Mouse (Mus musculus): ENCODE measurements around the gene Plekha1.

The Plekha1 gene

DNA sequence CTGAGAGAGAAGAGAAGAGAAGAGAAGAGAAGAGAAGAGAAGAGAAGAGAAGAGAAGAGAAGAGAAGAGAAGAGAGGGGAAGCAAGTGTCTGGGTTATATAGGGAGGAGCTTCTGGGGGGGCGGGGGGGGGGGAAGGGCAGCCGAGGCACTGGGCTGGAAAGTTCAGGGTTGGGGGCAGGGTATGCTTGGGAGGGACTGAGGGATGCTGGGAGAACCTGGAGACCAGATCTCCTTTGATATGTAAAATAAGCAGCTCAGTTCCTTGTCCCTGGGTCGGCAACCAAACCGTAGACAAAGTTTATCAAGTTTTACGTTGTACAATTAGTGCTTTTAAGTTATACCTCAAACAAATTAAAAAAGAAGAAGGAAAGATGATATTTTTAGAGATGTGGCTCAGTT is 5.6 kb upstream of the Plekha1 start:
- DNase-seq (ENCODE audit: low read depth, low spot score) = no peak

DNA sequence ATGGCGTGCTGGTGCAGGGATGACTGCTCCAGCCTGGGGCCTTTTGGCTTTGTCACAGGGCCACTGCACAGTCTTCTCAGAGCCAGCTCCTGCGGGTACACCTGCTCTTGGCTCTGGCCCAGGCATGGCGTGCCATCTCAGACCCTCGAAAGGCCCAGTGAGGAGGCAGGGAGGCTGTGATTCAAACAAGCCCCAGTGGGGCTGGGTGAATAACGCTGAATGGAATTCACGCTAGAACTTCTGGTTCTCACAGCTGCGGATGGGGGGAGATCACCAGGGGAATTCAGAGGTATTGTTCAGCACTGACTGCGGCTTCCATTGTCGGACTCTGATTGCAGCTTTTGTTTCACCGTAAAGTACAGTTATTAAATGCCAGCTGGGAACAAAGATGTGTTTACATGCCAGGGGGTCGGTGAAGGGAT is 4.8 kb upstream of the Plekha1 start:
- peak; percentile 65 for DNase-seq (ENCODE audit: low read depth, low spot score)

DNA sequence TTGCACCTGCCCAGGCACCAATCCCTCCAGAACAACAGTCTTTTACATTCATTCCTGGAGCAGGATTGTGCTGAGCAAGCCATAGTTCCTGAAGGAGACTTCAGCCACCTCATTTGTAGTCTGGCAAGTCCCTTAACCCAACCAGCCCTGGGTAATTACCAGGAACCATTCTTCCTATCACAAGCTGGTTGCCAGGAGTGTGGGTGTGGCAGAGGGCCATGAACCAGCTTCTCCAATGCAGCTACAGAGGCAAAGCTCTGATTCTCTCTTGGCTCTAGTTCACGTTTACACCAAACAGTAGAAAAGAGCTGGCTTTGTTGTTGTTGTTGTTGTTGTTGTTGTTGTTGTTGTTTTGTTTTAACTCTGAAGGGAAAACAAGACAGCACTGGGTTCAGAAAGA is 3.1 kb upstream of the Plekha1 start:
- DNase-seq (ENCODE audit: low read depth, low spot score) = no peak

DNA sequence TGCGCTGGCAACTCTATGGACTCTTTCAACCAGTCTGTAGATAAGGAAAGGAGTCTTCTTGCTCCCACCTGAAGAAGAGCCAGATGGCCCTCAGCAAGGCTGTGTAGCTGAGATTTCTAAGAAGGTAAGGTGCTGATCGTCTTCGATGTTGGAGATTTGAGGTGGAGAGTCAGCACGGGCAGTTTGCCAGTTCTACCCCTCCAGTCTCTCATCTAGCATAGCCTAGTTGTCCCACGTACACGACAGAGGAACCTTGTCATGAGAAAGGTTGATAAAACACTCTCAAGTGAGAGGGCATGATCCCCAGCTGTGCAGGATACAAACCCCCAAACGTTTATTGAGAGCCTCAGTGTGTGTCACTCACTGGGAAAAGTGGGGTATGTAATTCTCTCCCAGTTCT is 845 bp upstream of the Plekha1 start:
- DNase-seq (ENCODE audit: low read depth, low spot score) = no peak

DNA sequence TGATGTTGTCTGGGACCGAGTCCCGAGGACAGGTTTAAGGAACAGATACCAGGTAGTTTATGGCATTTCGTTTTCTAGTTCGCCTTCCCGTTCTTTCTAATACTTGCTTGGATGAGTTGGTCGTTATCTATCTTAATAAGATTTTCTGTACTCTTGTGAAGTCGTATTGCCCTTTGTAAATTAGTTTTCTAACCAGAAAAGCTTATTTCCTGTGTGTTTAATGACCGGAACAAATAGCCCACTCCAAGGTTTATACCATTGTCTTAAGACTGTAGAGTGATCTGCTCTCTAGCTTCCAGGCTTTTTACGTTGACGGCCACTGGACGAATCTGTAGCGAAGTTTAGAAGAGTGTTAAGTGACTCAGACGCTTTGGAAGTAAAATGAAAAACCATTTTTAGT is 1.1 kb downstream of the Plekha1 start:
- DNase-seq (ENCODE audit: low read depth, low spot score) = no peak

DNA sequence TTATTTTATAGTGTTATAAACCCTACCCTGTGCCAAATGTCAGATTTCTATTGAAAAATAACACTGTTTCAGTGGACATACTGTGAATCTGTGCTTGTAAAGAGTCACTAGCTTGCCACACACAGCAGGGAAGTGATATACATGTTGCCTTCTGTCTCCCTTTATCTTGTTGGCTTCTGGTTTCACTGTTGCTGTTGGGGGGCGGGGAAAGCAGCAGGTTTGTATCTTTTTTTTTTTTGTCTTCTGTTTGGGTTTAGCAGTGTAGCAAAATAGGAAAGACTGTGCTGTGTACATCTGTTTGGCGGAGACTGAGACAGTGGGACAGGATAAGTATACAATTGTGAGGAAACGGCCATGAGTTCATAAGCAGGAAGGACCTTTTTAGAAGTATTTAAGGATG is 1.7 kb downstream of the Plekha1 start:
- no peak for DNase-seq (ENCODE audit: low read depth, low spot score)

DNA sequence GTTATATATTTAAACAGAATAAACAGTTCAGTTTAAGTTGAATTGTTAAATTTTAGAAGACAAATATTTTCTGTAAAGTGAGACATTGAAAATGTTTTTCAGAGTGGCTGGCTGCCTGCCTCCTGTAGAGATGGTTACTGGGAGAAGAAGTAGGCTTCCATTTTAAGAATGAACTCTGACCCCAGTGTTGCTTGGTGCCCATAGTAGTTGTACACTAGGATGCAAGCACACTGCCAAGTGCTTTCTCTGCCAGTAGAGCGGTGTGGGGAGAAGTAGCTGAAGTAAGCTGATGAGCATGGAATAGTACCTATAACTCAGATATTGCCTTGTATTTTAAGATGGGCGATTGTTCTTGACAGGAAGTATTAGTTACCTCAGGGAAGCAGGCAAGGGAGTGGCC is 18.6 kb downstream of the Plekha1 start:
- DNase-seq (ENCODE audit: low read depth, low spot score) = no peak

DNA sequence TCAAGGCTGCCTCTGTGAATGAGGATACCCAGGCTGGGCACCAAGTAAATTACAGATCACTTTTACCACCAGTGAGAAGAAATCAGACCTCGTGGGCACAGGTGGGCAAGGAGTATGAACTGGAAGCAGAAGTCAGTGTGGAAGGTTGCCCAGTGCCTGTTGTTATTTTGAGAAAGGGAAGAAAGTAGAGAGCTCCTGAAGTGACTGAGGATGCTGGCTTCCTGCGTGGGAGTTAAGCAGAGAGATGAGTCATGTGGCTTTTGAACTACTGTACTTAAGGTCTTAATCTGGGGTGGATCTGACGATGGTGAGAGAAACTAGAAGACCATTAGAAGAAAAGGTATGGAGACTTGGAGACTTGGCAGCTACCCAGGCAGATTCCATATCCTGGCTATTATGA is 20.7 kb downstream of the Plekha1 start:
- no peak for DNase-seq (ENCODE audit: low read depth, low spot score)

DNA sequence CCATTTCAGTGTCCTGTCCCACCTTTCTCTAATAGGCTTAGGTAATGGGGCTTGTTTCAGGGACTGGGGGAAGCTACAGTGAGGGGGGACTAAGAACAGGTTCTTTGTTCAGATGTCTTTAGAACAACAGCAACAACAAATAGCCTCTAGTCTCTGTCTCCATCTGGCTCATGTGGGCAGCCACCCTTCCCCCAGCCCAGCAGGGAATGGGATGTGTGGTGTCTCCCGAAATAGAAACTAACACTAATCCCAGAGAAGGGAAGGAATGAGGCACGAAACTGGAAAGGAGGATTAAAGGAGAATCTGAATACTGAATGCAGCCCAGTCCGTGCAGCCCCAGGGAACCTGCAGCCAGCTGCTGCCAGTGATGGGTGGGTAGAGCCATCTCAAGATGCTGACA is 22.4 kb downstream of the Plekha1 start:
- DNase-seq (ENCODE audit: low read depth, low spot score) = peak; percentile 50

DNA sequence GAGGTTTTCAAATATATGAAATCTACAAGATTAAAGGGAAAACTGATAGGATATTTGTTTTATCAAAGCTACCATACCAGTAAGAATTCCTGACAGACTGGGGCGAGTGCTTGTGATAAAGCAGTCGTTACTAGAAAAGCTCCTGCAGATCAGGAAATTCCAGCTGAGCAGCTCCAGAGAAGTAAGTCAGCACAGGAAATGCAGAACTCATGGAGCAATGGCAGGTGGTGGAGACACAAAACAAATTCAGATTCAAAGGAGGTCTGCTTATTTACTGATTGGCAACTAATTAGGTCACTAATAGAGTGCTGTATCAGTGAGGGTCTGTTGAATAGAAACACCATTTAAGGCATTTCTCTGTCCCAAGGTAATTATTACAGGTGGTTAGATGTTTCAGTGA is 25.3 kb downstream of the Plekha1 start:
- DNase-seq (ENCODE audit: low read depth, low spot score) = no peak

DNA sequence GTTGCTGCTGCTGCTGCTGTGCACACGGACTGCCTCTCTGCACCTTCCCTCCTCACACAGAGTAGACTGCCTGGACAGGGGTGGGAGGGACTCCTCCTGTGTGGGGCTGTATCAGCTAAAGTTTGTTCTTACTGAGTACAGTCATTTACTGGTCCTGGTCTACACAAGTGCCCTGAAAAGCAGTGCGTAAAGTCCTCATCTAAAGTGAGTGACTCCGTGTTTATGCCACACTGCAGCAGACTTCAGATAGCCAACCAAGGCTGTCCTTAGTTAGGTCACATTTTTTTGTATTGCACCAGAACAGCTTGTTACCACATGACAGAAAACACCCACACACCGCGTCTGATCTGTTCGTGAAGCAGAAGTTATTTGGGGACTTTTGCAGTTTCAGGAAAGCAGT is 27.4 kb downstream of the Plekha1 start:
- peak; percentile 90 for DNase-seq (ENCODE audit: low read depth, low spot score)

DNA sequence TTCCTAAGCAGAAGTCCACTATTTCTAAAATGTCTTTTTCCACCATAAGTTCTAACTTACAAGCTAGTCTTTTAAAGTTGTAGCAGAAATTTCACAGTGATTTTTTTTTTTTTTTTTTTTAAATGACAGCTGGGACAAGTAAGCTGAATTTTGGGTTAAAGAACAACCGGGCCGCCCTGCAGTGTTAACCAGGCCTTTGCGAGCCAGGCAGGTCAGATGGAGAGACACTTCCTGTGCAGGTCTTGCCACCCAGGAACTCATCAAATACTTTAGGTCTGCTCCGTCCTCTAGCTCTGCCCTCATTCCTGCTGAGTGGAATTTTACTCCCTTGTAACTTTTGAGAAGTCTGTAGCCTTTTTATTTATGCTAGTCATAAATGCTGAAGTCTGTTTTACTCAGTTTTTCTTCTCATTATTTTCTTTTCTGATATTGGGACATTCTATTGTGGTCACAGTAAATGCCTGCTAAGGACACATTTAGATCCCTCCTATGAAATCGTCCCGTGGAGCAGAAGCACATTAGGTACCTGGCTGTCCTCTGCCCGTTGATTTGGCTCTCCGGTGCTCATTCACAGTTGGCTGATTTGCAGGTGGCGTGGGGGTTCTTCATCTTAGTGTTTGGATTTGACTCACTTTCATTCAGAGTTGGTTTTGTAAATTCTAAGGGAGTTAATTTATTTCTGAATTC is 29.5 kb downstream of the Plekha1 start:
- DNase-seq (ENCODE audit: low read depth, low spot score) = no peak

DNA sequence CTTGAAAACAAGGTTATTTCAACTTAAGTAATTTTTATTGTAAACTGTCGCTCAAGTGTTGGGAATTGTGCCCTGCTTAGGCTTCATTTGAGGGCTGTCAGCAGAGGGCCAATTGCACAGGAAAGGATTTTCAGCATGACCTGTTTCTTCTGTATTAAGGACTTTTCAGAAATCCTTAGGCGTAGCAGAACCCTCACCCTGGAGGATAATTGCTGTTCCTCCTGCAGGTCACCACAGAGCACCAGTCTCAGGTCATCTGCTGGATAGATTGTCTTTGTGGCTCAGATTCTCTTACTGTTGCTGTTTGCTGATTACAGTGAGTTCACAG is 30.0 kb downstream of the Plekha1 start:
- DNase-seq (ENCODE audit: low read depth, low spot score) = no peak

DNA sequence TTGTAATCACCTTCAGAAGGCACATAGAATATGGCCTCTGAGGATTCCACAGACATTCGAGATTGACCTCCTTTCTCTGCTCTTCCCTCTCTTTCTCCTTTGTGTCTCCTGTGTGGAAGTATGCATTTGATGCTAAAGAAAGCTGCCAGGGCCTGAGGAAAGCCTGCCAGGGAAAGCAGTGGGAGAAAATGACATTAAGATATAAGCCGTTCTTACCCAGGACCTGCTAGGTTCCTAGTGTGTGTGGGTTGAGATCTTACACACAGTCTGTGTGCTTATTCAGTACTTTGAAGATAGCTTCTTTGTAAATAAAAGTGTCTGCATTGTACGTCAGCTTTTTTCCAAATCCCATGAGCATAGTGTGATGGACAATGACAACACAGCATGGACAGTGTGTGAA is 30.5 kb downstream of the Plekha1 start:
- DNase-seq (ENCODE audit: low read depth, low spot score) = peak; percentile 54

DNA sequence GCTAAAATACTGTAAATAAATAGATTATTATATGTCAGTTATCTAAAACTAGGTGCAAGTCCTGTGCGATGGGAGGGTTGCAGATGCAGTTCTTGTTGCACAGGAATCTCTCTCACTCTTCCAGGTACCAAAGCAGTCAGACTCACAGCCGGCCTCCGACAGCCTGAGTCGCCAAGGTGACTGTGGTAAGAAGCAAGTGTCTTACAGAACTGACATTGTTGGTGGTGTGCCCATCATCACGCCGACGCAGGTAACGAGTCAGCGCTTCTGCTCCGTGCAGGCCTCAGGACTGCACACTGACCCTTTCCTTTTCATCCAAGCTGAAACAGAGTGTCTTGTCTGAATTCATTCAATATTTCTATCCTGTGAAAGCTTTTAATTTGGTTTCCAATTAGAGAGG is 31.6 kb downstream of the Plekha1 start:
- no peak for DNase-seq (ENCODE audit: low read depth, low spot score)

DNA sequence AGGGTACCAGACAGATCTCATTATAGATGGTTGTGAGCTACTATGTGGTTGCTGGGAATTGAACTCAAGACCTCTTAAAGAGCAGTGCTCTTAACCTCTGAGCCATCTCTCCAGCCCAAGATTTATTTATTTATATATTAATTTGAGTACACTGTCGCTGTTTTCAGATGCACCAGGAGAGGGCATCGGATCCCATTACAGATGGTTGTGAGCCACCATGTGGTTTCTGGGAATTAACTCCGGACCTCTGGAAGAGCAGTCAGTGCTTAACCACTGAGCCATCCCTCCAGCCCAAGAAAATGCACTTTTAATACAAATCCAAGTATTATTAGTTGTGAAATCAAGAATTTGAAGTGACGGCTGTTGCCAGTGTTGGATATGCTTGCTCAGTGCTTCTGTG is 32.8 kb downstream of the Plekha1 start:
- DNase-seq (ENCODE audit: low read depth, low spot score) = no peak

DNA sequence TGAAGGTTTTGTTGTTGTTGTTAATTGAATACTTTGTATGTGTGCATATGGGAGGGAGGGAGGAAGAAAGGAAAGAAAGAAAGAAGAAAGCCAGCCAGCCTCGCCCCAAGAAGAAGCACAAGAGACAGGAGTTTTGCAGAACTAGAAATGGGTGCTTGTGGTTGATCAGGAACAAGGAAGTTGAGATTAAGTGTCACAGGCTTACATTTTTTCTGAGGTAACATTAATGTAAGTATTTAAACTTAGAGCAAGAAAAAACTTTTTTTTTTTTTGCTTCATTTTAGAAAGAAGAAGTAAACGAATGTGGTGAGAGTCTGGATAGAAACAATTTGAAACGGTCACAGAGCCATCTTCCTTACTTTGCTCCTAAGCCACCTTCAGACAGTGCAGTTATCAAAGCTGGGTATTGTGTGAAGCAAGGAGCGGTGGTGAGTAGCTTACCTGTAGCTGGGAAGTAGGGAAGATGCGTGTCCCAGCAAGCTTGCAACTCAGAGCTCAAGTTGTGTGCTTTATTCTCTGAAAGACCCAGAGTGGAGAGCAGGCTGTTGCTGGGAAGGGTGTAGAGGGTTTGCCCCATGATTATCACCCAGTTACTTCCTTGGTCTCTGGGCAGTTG is 34.8 kb downstream of the Plekha1 start:
- no peak for DNase-seq (ENCODE audit: low read depth, low spot score)

DNA sequence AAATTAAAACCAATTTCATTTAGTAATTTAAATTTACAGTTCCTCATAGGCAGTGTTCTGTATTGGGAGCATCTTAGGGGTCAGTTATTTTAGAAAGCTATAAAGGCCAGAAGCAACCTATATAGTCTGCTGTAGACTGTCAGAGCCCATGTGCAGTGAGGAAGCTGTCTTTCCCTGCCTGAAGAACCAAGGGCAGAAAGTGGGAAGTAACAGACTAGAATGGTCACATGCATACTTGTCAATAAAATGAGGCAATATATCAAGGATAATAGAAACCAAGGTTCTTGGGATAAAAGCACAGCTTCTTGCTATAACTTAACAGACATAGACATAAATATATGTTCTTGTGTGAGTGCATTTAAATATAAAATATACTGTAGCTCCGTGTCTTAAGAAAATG is 37.4 kb downstream of the Plekha1 start:
- no peak for DNase-seq (ENCODE audit: low read depth, low spot score)

DNA sequence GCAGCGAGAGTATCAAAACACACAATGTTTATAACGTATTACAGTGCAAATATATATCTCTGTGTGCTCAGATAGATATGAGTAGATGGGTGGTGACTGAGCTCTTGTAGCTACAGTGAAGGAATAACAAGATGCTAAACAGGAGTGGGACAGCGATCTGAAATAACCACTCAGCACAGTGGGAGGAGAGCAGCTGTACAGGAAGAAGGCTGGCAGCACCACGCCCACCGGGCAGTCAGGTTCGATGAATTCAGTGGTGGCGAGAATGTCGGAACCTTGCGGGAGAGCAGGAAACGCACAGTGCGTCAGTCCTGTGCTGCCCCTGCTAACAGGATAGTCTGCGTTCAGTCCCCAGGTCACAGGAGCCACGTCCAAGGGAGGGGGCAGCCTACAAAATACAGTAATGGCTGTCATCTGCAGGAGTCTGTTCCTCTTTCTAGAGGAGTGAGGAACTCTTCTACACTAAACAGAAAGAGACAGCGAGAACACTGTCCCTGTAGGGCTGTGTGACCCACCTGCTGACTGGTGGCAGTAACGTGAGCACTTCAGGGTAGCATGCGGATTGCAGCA is 38.0 kb downstream of the Plekha1 start:
- DNase-seq (ENCODE audit: low read depth, low spot score) = no peak

DNA sequence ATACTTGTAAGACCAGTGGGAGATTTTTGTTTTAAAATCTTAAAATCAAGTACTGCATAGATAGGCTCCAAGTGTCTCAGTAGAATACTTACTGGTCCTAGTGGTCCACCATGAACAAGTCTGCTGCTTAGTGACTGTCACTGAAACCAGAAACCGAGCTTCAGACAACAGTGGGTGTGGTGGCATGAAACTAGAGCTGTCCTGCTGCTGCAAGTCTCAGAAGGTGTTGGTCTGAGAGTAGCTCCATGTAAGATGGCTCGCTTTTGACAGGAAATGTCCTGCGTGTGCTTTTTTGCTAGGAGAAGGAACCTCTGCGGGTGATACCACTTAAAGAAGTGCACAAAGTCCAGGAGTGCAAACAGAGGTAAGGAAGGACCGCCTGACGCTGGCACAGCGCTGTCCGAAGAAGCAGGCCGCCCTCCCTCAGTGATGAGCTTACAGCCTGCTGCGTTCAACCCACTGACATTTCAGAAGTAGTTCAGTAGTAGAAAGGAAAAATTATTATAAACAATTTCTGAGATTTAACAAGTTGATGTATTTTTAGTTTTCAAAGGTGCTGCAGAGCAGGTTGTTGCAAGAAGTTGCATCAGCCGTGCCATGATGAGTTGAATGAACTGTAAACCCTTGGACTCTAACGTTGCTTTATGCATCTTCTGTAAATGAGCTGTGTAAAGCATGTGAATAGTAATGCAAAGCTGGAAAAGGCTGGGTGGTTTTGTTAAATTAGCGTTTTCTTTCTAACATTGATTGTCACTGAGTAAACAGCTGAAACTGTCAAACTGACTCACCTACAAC is 39.2 kb downstream of the Plekha1 start:
- no peak for DNase-seq (ENCODE audit: low read depth, low spot score)

DNA sequence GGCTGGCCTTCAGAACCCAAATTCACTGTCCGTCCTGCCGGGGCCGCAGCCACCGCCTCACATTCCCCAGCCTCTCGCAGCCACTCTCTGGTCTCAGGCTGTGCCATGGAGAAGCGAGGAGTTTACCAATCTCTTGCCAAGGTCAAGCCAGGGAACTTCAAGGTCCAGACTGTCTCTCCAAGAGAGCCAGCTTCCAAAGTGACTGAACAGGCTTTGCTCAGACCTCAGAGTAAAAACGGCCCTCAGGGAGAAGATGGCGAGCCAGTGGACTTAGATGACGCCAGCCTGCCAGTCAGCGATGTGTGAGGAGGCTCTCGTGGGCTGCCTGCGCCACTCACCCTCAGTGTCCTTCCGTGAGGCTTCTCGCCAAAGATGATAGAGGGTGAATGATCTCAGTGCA is 45.3 kb downstream of the Plekha1 start:
- DNase-seq (ENCODE audit: low read depth, low spot score) = no peak

DNA sequence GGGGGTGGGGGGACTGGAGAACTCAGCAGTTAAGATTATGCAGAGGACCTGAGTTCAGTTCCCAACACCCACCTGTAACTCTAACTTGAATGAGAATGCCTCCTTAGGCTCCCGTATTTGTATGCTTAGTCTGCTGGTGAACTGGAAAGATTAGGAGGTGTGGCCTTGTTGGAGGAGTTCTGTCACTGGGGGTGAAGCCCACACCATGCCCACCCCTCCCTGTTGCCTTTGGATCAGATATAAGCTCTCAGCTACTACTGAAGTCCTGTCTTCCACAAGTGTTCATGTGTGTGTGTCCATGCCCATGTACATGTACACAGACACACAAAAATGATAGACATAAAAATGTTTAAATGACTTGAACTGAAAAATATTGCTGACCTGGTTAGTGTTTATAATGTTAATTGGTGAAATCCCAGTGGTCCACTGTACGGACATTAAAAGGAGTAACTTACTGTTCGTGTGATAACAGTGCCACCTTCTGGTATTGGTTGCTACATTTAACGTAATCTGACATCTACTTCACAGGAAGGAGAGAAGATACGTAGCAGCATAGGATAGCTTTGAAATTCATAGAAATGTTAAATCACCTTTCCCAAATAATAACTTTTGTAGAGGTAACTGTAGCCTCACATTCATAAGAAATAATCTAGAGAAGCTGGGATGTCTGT is 49.3 kb downstream of the Plekha1 start:
- no peak for DNase-seq (ENCODE audit: low read depth, low spot score)

Measured in telencephalon, adult 2 months (tissue).